Mouse (Mus musculus) kidney, embryonic 16.5 days (tissue): ENCODE measurements around the gene Rgs6. TPM values are rescaled to one million over a fixed set of nuclear protein-coding genes. Genes with fewer than 3 reads are reported as not detected.
A peak's percentile ranks its signal among the peaks of the same experiment; 100 is the strongest.

ENCODE experiments used
- ATAC-seq: fragments of 200-750 bp; cut with Nextera tagmentation; 2 replicates; pipeline ENCODE4 v1.8.0; 2017; ENCODE audit warnings: moderate TSS enrichment; ENCODE audit not compliant: low FRiP score, low TSS enrichment
- H3K27ac ChIP-seq: fragments of 300-500 bp; sonication (generic); 2 replicates; pipeline ENCODE4 v1.5.1; 2014; ENCODE audit warnings: low read length
- H3K27me3 ChIP-seq: fragments of 300-500 bp; sonication (generic); 2 replicates; pipeline ENCODE4 v1.6.1; 2014; ENCODE audit warnings: low read length, control low read depth, mixed read lengths; ENCODE audit not compliant: insufficient read depth
- H3K36me3 ChIP-seq: fragments of 300-500 bp; sonication (generic); 2 replicates; pipeline ENCODE4 v1.6.1; 2014; ENCODE audit warnings: low read length, control low read depth, mixed read lengths; ENCODE audit not compliant: insufficient read depth
- H3K4me1 ChIP-seq: fragments of 300-500 bp; sonication (generic); 2 replicates; pipeline ENCODE4 v1.6.1; 2014; ENCODE audit warnings: low read length, control low read depth, mixed read lengths; ENCODE audit not compliant: insufficient read depth
- H3K4me2 ChIP-seq: fragments of 300-500 bp; sonication (generic); replicated peaks from 2 replicates; pipeline ENCODE4 v1.6.1; 2014; ENCODE audit warnings: low read depth, low read length
- H3K4me3 ChIP-seq: fragments of 300-500 bp; sonication (generic); 2 replicates; pipeline ENCODE4 v1.5.1; 2014; ENCODE audit warnings: mild to moderate bottlenecking, low read length
- H3K9ac ChIP-seq: fragments of 300-500 bp; sonication (generic); replicated peaks from 2 replicates; pipeline ENCODE4 v1.6.1; 2014; ENCODE audit warnings: low read length
- H3K9me3 ChIP-seq: fragments of 300-500 bp; sonication (generic); 2 replicates; pipeline ENCODE4 v1.6.1; 2016; ENCODE audit warnings: low read length, control low read depth
- WGBS: fragments of 180-500 bp; shearing (Covaris S2); extraction: QIAGEN DNeasy Blood & Tissue Kit; methylation state at CpG from one replicate; pipeline ENCODE4 v1.1.7; 2014; 5-methylcytosine and 5-hydroxymethylcytosine counted together
- polyA plus RNA-seq: library from polyadenylated mRNA; unstranded; fragments of >200 nt; fragmentation: Nextera tagmentation; extraction: Ambion mirVana; gene quantifications from 2 replicates; pipeline ENCODE4 v1.2.1, GENCODE M21; 2015

Gene Rgs6
- polyA plus RNA-seq, 1 experiment from 2014 or later = 2.7 TPM

DNA sequence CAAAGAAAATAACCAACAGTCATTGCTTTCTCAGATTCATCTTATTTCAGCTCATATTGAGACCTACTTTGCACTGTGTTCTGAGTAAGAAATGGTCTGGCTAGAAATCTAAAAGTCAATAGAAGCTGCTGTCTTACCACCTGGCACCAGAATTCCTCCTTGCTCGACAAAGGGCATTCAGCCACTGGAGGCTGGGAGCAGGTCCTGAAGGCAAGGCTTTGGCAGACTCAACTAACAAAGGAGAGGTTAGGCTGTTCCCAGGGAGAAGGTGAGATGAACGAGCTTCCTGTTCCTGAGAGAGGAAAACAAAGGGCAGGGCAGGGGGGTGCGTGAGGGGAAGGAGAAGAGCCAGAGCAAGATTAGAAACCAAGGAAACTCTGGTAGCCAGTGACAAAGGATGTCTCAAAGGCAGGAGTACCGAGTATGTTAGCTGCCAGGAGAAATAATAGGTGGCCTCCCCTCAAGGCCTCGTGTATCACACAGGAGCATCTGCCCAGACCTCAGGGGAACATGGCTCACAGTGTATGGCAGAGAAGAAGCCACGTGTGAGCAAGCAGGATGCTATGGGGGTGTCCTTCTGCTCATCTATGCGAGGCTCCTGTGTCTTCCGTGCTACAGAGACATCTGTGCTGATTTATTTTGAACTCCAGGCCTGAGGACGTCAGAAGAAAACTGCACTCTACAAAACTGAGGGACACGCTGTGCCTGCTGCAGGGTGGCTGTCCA is 510.7 kb downstream of the Rgs6 start:
- no peaks in the 10 kb centered on the region for H3K36me3 ChIP-seq
- H3K27ac ChIP-seq = no peak overlapping the region
- H3K27me3 ChIP-seq = no peaks in the 10 kb centered on the region
- no peak overlapping the region for H3K9ac ChIP-seq
- H3K9me3 ChIP-seq = no peaks in the 10 kb centered on the region
- WGBS = 45% methylated on average over 10 of the region's 10 CpGs
- no peak overlapping the region for H3K4me2 ChIP-seq
- ATAC-seq = no peak
- no peak overlapping the region for H3K4me3 ChIP-seq
- H3K4me1 ChIP-seq = no peaks in the 10 kb centered on the region

GRCm38 (mm10) chr12:83099920-83100319 is 511.8 kb downstream of the Rgs6 start:
- Histone ChIP-seq H3K4me1 (no peaks in the 10 kb centered on the region), H3K27ac (no peak overlapping the region), H3K36me3 (no peaks in the 10 kb centered on the region), H3K4me3 (no peak overlapping the region), H3K27me3 (no peaks in the 10 kb centered on the region), H3K4me2 (no peak overlapping the region), H3K9ac (no peak overlapping the region), H3K9me3 (no peaks in the 10 kb centered on the region)
- WGBS = 94% methylated on average over 2 of the region's 2 CpGs
- ATAC-seq = no peak

- H3K4me3 ChIP-seq = no peak overlapping the region
- no peak overlapping the region for H3K9ac ChIP-seq
- H3K4me2 ChIP-seq = no peak overlapping the region
- 65% methylated on average over 9 of the region's 9 CpGs for WGBS
- no peak for ATAC-seq
- peaks cover 2% of the 10 kb centered on the region; the same call in 1 of the 2 replicates for H3K4me1 ChIP-seq
- no peaks in the 10 kb centered on the region for H3K9me3 ChIP-seq
- no peaks in the 10 kb centered on the region for H3K27me3 ChIP-seq
- H3K27ac ChIP-seq = no peak overlapping the region
- no peaks in the 10 kb centered on the region for H3K36me3 ChIP-seq
Measured at GRCm38 (mm10) chr12:83100413-83100812, 512.3 kb downstream of the Rgs6 start.

DNA sequence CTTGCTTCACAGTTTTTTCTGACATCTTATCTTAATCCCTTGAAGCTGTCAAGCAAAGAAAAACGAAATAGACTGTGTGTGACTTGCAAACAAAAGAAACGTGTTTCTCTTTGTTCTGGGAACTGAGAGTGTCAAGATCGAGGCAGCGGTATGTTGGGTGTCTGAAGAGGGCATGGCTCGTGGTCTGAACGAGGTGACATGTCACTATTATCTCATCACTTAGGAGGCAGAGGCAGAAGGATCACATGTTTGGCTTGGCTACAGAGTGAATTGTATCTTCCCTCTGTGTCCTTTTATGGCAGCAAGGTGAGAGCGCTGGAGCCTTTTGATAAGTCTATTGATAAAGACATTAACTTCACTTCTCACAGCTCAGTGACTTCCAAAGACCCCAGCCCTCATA is 512.8 kb downstream of the Rgs6 start:
- Histone ChIP-seq H3K36me3 (no peaks in the 10 kb centered on the region), H3K4me2 (no peak overlapping the region), H3K9ac (no peak overlapping the region), H3K27ac (no peak overlapping the region), H3K27me3 (no peaks in the 10 kb centered on the region), H3K9me3 (no peaks in the 10 kb centered on the region), H3K4me1 (peaks cover 5% of the 10 kb centered on the region), H3K4me3 (no peak overlapping the region)
- 72% methylated on average over 7 of the region's 7 CpGs for WGBS
- no peak for ATAC-seq

DNA sequence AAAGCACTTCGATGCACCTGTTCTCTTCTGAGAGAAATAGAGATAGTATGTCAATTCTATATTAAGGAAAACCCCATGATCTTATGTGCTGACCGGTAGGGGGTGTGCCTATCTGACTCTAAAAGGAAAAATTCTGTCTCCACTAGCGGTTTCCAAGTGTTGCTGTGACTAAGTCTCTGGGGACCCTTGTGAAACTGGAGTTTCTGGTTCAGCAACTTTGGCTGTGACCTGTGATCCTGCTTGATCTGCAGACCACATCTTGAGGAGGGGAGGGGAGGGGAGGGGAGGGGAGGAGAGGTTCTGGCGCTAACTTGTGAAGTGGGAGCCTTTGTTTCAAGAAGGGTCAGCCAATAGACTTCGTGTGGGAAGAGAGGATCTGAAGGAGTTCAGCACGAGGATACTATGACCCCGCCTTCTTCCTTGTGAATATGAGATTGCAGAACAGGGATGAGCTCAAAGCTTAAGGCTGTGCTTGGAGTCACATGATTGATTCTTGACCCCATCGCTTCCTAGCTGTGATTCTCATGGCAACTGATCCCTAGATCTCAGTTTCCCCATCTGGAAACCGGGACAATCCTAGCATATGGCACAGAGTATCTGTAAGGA is 517.5 kb downstream of the Rgs6 start:
- Histone ChIP-seq H3K4me1 (peaks cover 8% of the 10 kb centered on the region), H3K4me3 (no peak overlapping the region), H3K27me3 (no peaks in the 10 kb centered on the region), H3K27ac (no peak overlapping the region), H3K4me2 (no peak overlapping the region), H3K9me3 (no peaks in the 10 kb centered on the region), H3K9ac (no peak overlapping the region), H3K36me3 (no peaks in the 10 kb centered on the region)
- peak; percentile 54; the same call in 1 of the 2 replicates for ATAC-seq
- WGBS = 43% methylated on average over 9 of the region's 9 CpGs

GRCm38 (mm10) chr12:83106120-83106517 is 518.0 kb downstream of the Rgs6 start:
- no peak overlapping the region for H3K4me3 ChIP-seq
- no peak overlapping the region for H3K27ac ChIP-seq
- ATAC-seq = peak; percentile 12; the same call in 1 of the 2 replicates
- peaks cover 8% of the 10 kb centered on the region for H3K4me1 ChIP-seq
- H3K9me3 ChIP-seq = no peaks in the 10 kb centered on the region
- H3K36me3 ChIP-seq = no peaks in the 10 kb centered on the region
- WGBS = 87% methylated on average over 5 of the region's 5 CpGs
- no peak overlapping the region for H3K4me2 ChIP-seq
- H3K27me3 ChIP-seq = no peaks in the 10 kb centered on the region
- H3K9ac ChIP-seq = no peak overlapping the region

DNA sequence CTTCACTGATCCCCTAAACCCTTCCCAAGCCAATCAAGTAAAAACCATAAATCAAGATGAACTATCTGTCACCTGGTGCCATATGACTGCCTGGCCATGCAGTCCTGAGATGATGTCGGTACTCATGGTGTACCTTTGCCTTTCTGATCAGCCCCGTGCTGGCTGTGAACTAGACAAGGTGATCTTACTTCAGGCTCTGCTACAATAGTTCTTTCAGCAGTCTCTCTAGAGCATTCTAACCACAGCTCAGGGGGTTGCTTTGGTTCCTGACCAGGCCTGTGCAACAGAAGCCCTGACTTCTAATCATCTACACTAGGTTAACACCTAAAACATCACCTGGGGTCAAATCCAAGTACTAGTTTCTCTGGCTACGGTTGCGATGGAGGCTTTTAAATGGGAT is 521.4 kb downstream of the Rgs6 start:
- Histone ChIP-seq H3K9me3 (no peaks in the 10 kb centered on the region), H3K27me3 (no peaks in the 10 kb centered on the region), H3K27ac (no peak overlapping the region), H3K4me3 (no peak overlapping the region), H3K36me3 (no peaks in the 10 kb centered on the region), H3K9ac (no peak overlapping the region), H3K4me2 (no peak overlapping the region), H3K4me1 (peaks cover 13% of the 10 kb centered on the region)
- ATAC-seq = no peak
- 90% methylated on average over 4 of the region's 4 CpGs for WGBS

- Histone ChIP-seq H3K4me1 (peaks cover 13% of the 10 kb centered on the region), H3K36me3 (no peaks in the 10 kb centered on the region), H3K27ac (no peak overlapping the region), H3K4me3 (no peak overlapping the region), H3K4me2 (no peak overlapping the region), H3K9me3 (no peaks in the 10 kb centered on the region), H3K9ac (no peak overlapping the region), H3K27me3 (no peaks in the 10 kb centered on the region)
- WGBS = 70% methylated on average over 11 of the region's 11 CpGs
- ATAC-seq = no peak
Measured at GRCm38 (mm10) chr12:83109891-83110630, 522.0 kb downstream of the Rgs6 start.

- ATAC-seq = 0 out of 2 replicates have a peak, but pooled peaks have one; percentile 28
- Histone ChIP-seq H3K4me1 (peaks cover 10% of the 10 kb centered on the region), H3K36me3 (no peaks in the 10 kb centered on the region), H3K9ac (no peak overlapping the region), H3K27ac (no peak overlapping the region), H3K4me3 (no peak overlapping the region), H3K4me2 (no peak overlapping the region), H3K27me3 (no peaks in the 10 kb centered on the region), H3K9me3 (no peaks in the 10 kb centered on the region)
- 57% methylated on average over 3 of the region's 3 CpGs for WGBS
Measured at GRCm38 (mm10) chr12:83110711-83111110, 522.6 kb downstream of the Rgs6 start.

DNA sequence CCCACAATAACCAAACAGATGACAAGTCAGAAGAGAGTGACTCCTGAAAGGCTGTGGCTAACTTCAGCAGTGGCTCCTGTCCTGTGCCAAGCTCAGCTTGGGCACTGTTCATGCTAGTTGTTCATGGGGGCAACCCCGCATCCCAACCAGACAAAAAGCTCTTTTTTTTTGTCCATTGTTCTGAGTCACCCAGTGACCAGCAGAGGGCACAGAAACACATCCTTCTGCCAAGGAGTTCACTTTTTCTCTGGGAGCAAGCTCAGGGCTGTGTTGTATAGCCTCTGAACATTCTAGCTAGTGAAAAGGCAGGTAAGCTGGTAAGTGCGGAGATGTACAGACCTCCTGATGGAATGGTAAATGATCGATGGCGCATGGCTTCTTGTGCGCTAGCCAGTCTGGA is 524.2 kb downstream of the Rgs6 start:
- no peak for ATAC-seq
- Histone ChIP-seq H3K9me3 (no peaks in the 10 kb centered on the region), H3K27me3 (no peaks in the 10 kb centered on the region), H3K27ac (no peak overlapping the region), H3K4me3 (no peak overlapping the region), H3K4me2 (no peak overlapping the region), H3K4me1 (0 out of 2 replicates have a peak, but pooled peaks cover 5% of the 10 kb centered on the region), H3K9ac (no peak overlapping the region), H3K36me3 (no peaks in the 10 kb centered on the region)
- 79% methylated on average over 5 of the region's 5 CpGs for WGBS
